Mouse (Mus musculus) ovary, adult 10 weeks (tissue): ENCODE data around the gene Usp30. TPM values are rescaled to one million over a fixed set of nuclear protein-coding genes. Genes with fewer than 3 reads are reported as not detected.

Source experiments
- polyA plus RNA-seq: library from polyadenylated mRNA; stranded (reverse); fragments of 350-450 nt; fragmentation: Illumina TruSeq; extraction: RNeasy Lipid Tissue Mini Kit (QIAGEN cat#74804); gene quantifications from one replicate; pipeline ENCODE4 v1.2.3, GENCODE M21; 2014

Usp30 gene
- polyA plus RNA-seq = 3.6 TPM

DNA sequence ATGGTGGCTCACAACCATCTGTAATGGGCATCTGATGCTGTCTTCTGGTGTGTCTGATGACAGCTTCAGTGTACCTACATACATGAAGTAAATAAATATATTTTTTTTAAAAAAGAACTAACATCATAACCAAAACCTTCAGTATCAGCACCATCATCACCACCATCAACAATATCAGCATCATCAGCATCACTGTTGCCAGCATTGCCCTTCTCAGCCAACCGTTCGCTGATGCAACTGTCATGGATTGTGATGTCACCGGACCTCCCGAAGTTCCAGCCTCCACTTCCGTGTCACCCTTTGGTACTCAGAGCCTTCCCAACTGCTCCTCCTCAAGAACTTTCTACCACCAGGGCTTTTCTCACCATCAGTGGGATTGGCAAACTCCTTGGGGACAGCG lies at the start of gene Usp30:
Gene Usp30 (plus strand): TSS at position 301 of the 400 bp plus-strand sequence.

DNA sequence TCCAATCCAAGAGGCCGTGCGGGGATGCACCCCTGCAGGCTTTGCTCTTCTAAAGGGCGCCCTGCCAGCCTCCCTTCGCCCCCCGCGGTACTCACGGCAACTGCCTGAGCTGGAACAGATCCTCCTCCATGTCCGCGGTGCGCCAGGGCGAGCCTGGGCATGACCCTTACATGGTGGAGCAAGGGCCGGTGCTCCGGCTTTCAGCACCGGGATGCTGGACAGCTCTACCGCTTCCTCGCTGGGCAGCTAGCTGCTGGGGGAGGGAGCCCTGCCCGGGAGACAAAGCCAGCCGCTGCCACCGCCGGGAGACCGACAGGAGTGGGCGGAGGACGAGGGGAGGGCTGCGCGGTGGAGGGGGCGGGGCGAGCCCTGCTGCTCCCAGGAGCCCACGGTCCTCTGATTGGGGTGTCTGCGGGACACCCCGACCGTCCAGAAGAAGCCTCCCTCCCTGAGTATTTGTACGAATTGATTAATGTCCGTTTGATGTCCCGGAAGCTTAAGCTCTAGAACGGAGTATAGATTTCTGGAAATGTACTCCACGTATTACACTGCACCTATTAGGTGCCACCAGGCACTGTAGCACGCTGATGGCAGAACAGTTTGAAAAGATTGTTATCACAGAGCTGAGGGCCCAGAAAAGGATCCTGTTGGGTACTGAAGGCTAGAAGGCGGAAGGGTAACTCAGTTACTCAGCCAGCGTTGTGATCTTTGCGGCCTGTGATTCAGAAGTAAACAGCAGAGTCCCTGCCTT lies 26.0 kb downstream of the Usp30 start, which contains the start of gene Svop:
Gene Svop (minus strand): TSS at position 514 of the 751 bp plus-strand sequence.

DNA sequence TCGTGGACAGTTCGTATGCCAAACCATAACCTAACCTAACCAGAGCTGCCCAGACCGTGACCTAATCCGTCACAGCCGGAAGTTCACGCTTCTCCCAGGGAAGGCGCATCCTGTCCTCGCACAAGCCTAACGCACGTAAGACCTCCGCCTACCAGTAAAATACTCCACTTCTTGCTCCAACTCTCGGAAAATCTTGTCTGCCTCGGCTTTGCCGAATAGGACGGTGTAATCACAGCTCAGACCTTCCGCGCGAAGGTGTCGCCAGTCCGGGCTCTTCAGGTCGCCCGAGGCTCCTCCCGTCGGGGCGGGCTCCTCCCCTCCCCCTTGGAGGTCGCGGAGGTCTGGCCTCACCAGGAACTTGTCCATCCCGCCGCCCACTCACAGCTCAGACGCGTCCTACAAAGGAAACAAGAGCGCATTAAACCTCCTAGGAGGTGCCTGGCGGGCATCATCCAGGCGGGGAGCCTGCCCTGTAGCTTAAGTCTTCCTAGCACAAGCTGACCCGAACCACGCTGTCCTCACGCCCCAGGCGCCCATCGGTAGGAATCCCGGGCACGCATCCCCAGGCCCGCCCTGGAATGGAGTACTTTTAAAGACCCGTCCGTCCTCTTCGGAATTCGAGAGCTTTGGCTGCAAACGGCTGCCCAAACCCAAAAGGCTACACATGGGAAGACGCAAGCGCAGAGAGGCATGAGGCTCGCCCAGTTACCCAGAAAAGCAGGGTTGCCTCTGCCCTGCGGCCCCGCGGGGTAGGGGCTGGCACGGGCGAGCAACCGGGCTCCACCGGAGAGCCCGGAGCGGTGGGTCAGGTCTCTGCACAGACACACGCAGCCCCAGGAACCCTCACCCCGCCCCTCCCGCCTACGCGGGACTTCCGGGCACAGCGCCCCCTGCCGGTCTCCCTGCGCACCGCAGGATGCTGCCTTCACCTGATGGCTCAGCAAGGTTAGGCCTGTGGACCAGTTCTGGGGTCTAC lies 62.4 kb downstream of the Usp30 start, which contains the start of gene Alkbh2:
Gene Alkbh2 (minus strand): TSS at position 845 of the 976 bp plus-strand sequence.

DNA sequence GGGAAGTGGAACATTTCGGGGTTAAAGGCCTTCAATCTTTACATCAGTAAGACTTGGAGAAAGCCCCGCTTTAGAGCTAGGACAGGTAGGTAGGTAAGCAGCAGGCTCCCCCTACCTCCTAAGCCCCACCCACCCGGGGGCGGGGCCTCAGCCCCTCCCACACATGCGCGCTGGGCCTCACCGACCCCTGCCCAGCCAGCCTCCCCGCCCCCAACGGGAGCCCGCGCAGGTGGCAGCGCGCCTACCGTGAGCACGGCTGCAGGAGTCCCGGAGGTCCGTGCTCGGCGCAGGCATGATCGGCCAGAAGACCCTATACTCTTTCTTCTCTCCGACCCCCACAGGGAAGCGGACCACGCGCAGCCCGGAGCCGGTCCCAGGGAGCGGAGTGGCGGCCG lies 64.9 kb downstream of the Usp30 start, which contains the start of gene Ung:
Gene Ung (plus strand): TSS at position 176 of the 395 bp plus-strand sequence.

DNA sequence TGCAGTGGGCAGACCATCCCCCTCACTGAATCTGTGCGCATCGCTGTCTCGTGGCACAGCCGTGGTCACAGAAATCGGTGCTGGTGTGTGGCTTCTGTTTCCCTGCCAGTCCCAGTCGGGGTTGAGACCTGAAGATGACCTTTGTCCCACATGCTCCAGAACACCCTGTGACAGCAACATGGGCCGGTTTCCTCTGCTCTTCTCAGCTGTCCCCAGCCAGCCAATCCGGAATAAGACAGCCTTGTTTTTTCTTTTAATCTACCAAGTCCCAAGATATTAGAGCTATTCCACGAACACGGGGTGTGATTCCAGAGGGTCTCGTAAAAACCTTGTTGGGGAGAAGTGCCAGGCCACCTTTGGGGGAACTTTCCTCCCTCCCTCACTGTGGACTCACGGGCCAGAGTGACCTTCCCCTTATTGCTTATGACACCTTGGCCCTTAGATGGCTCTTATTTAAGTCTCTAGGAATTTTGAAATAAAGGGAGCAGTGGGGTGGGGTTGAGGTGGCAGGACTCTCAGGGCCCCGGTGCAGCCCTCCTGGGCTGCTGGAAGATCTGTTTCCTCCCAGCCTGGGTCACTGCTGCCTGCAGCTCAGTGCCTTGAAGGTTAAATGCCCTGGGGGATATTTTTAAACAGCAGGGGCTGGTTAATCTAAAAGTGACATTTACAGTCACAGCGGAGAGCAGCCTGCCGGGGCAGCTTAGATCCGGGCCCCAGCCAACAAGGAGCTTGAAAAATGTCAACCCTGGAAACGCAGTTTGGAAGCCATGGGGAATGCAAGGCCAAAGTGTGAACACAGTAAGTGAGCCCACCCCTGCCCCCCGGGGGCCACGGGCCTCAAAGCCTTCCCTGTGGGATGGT lies 81.0 kb downstream of the Usp30 start, which contains the start of gene Acacb:
Gene Acacb (plus strand): TSS at position 508 of the 861 bp plus-strand sequence.

Other genes with a start within 250 kb of the Usp30 start
- gene Selplg, start 232.8 kb upstream of the Usp30 start, polyA plus RNA-seq = not detected
- 13.1 TPM for gene Coro1c, start 156.7 kb upstream of the Usp30 start, polyA plus RNA-seq
- gene Ssh1, start 71.6 kb upstream of the Usp30 start, polyA plus RNA-seq = 3.3 TPM
- not detected for gene Dao, start 61.8 kb upstream of the Usp30 start, polyA plus RNA-seq
- not detected for gene Svop, start 26.1 kb downstream of the Usp30 start, polyA plus RNA-seq
- not detected for gene Alkbh2, start 62.8 kb downstream of the Usp30 start, polyA plus RNA-seq
- gene Ung, start 64.9 kb downstream of the Usp30 start, polyA plus RNA-seq = 2.6 TPM
- gene Acacb, start 81.1 kb downstream of the Usp30 start, polyA plus RNA-seq = 1.4 TPM
- not detected for gene Foxn4, start 208.3 kb downstream of the Usp30 start, polyA plus RNA-seq
- gene Myo1h, start 223.7 kb downstream of the Usp30 start, polyA plus RNA-seq = 0.37 TPM